Mouse (Mus musculus) urinary bladder, postnatal 14 days (tissue): ENCODE data around the gene Hdac1.
A peak's percentile ranks its signal among the peaks of the same experiment; 100 is the strongest.

ENCODE experiments used
- DNase-seq: peaks from one replicate; pipeline ENCODE4 v3.0.0; 2021; ENCODE audit warnings: low spot score

Hdac1 gene

GRCm38 (mm10) chr4:129511413-129512096 is 31.0 kb downstream of the Hdac1 start:
- DNase-seq, result no peak

- DNase-seq, result no peak
Observed at GRCm38 (mm10) chr4:129510723-129511412, 31.6 kb downstream of the Hdac1 start.

- no peak for DNase-seq
Observed at GRCm38 (mm10) chr4:129509650-129510049, 32.9 kb downstream of the Hdac1 start.

GRCm38 (mm10) chr4:129508834-129509600 is 33.5 kb downstream of the Hdac1 start:
- peak; percentile 55 for DNase-seq

- DNase-seq, result no peak
Observed at GRCm38 (mm10) chr4:129508237-129508515, 34.3 kb downstream of the Hdac1 start.

GRCm38 (mm10) chr4:129507434-129508236 is 34.9 kb downstream of the Hdac1 start:
- DNase-seq, result no peak

GRCm38 (mm10) chr4:129505511-129505910 is 37.0 kb downstream of the Hdac1 start:
- DNase-seq, result no peak

GRCm38 (mm10) chr4:129502901-129503444 is 39.5 kb downstream of the Hdac1 start:
- DNase-seq, result no peak

GRCm38 (mm10) chr4:129502327-129502888 is 40.1 kb downstream of the Hdac1 start:
- DNase-seq, result peak; percentile 41

- DNase-seq, result peak; percentile 91
Observed at GRCm38 (mm10) chr4:129500607-129501566, 41.6 kb downstream of the Hdac1 start.

GRCm38 (mm10) chr4:129500017-129500416 is 42.5 kb downstream of the Hdac1 start:
- no peak for DNase-seq

- no peak for DNase-seq
Observed at GRCm38 (mm10) chr4:129498941-129499340, 43.6 kb downstream of the Hdac1 start.

GRCm38 (mm10) chr4:129496631-129497030 is 45.9 kb downstream of the Hdac1 start:
- no peak for DNase-seq

GRCm38 (mm10) chr4:129495672-129496562 is 46.6 kb downstream of the Hdac1 start:
- no peak for DNase-seq

GRCm38 (mm10) chr4:129494681-129495080 is 47.8 kb downstream of the Hdac1 start:
- DNase-seq, result no peak

GRCm38 (mm10) chr4:129490972-129491880 is 51.3 kb downstream of the Hdac1 start, which contains the start of the genes Tssk3 and Fam229a:
Tssk3 (minus strand) TSS chr4:129491022.
Fam229a (plus strand) TSS chr4:129491190.
- peak; percentile 74 for DNase-seq

- DNase-seq, result no peak
Observed at GRCm38 (mm10) chr4:129481090-129481489, 61.4 kb downstream of the Hdac1 start.

GRCm38 (mm10) chr4:129479863-129480262 is 62.6 kb downstream of the Hdac1 start:
- DNase-seq, result no peak
